Mouse (Mus musculus) urinary bladder, postnatal 25 days (tissue): ENCODE results near the gene Plekhh1.

Source experiments
- DNase-seq: peaks from one replicate; pipeline ENCODE4 v3.0.0; 2022; ENCODE audit warnings: low spot score

Gene Plekhh1

DNA sequence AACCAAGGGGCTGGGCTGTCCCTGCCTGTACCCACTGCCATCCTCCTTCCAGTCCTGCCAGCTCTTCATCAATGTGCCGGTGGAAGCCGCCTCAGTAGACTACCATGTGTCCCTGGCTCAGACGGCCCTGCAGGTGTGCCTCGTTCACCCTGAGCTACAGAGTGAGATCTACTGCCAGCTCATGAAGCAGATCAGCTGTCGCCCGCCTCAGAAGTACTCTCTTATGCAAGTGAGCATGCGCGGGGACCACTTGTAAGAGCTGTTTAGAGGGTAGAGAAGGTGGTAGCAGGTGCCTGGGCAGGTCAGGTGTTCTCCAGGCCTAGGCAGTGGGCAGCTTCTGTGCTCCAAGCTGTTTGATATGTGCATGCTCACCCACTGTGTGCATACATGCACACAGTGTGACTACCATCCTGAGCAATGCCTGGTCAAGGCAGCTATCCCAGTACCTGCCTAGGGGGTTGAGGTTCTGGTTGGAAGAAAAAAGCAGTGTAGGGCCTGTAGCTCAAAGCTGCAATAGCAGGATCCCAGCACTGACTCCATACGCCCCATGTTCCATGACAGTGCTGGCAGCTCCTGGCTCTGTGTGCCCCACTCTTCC, 41.9 kb downstream of the Plekhh1 start:
- no peak for DNase-seq

DNA sequence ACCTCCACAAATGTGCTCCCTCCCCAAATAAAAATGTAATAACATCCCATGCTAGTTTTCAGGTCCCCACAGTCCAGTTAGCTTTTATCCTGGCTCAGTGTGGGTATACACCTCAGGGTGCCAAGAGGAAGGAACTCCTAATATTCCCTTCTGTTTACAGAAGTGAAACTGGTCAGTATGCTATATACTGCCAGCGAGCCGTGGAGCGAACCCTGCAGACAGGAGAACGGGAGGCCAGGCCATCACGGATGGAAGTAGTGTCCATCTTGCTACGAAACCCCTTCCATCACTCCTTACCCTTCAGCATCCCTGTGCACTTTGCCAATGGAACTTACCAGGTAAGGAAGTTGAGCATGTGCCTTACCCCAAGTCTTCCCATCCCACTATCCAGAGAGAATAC, 43.6 kb downstream of the Plekhh1 start:
- DNase-seq: no peak

DNA sequence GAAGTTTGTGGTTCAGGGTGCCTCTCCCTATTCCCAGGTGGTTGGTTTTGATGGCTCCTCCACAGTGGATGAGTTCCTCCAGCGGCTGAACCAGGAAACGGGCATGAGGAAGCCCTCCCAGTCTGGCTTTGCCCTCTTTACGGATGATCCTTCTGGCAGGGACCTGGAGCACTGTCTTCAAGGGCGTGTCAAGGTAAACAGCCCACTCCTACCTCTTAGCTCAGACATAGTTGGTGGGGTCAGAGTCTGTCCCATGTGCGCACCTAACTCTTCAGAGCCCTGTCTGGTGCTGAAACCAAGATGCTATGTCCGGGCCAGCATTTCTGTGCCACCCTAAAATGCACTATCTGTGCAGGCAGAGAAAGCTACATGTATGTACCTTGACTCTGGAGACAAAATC, 44.4 kb downstream of the Plekhh1 start:
- DNase-seq: no peak

DNA sequence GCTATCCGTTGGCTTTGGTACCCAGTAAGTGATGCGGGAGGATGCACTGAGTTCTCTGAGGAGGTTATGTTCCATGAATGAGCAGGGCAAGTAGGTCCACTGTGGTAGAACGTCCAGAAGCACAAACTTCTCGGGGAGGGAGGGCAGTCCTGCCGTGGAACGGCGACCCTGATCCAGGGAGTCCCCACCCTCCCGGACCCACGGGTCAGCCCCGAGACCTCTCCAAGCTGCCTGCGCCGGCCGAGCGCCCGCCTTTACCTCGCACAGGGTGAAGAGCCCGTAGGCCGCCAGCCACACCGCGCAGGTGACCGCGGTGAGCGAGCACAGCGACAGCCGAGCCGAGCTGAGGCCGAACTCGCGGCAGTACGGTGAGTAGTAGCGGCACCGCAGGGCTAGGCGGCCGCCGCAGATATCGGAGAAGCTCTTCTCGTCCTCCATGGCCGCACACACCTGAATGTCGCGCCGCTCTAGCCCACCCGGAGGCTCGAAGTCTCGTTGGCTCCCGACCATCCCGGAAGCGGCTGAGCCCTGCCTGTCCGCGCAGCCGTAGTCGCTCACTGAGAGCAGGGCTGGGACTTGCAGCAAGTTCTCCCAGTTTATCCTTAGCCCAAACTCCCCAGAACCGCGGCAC, 60.3 kb downstream of the Plekhh1 start, which contains the start of gene Pigh:
Gene Pigh (minus strand): TSS at position 470 of the 631 bp plus-strand sequence.
- DNase-seq: peak; percentile 83

DNA sequence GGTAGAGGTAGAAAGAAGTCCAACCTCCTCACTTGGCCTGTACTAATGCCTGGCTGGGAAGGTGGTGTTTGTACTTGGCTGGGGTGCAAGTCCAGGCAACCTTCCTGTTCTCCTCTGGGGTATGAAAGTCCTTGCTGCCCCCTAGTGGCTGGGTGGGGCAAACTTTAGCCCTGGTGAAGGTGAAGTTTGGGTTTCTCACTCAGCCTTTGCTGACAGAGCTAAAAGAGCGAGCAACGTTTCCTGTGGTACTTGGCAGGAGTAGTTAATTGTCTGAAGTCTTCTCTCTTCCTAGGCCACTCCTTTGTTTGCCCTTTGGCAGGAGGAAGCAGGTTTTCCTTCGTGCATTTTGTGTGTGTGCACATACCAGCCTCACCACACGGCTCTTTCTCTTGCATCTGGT, 63.6 kb downstream of the Plekhh1 start:
- peak; percentile 76 for DNase-seq

DNA sequence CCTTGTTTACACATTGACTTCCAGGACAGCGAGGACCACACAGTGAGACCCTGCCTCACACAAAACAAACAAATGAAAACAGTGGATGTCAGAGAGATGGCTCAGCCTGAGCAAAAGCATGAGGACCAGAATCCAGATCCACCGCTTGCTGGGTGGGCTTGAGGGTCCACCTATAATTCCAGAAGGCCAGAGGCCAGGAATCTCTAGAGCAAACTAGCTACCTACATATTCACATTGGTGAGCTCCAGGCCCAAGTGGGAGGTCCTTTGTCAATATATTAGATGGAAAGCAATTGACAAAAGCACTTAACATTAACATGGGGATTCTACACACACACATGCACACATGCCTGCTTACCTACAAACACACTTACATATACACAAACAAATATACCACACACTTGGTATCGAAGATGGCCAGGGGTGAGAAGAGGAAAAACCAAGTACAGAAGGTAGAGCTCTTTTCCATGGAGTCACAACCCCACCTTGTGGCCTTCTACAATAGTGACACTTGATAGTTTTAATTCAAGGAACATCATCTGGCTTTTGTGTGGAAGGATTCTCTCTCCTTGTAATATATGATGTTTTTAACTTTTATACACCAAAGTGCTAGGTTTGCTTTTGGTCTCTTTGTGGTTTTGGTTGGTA, 68.3 kb downstream of the Plekhh1 start:
- no peak for DNase-seq

GRCm38 (mm10) chr12:79103773-79104172, 74.8 kb downstream of the Plekhh1 start:
- no peak for DNase-seq

GRCm38 (mm10) chr12:79104544-79104943, 75.6 kb downstream of the Plekhh1 start:
- DNase-seq: no peak

DNA sequence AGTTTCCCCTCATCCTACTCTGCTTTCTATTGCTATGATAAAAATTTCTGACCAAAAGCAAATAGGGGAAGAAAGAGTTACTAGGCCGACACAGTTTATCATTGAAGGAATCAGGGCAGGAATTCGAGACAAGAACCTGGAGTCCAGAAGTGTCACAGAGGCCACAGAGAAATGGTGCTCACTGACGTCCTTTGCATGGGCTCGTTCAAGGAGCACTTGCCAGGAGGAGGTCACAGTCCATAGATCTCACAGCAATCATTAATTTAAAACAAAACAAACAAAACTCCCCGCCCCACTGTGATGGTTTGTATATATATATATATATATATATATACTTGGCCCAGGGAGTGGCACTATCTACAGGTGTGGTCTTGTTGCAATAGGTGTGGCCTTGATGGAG, 76.3 kb downstream of the Plekhh1 start:
- DNase-seq: no peak

DNA sequence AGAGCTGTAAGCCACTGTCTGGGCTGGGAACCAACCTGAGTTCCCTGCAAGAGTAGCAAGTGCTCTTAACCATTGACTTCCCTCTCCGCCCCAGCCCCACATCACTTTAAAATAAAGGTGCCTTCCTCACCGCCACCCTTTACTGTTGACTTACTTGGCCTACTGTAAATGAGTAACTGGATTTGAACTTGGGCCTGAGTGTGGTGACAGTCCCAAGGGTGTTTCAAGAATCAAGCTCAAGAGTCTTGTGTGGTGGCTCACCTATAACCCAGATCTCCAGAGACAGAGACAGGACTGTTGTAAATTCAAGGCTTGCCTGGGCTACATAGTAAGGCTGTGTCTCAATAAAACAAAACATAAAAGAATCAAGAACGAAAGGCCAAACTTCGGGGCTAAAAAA, 90.0 kb downstream of the Plekhh1 start:
- no peak for DNase-seq

DNA sequence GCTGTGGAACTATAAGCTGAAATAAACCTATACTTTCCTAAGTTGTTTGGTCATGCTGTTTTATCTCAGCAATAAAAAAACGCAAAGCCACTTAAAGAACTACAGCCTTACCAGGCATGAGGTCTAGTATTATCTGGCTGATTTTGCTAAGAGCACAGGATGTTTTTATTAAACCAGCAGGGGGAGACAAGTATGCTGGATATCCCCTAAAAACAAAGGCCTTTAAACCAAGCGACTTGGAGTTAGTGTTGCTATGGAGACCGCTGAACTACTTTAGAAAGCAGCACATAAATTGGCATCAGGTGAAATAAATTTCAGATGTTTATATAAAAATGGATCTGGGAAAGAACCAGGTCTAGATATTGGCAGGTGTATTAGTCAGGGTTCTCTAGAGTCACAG, 93.9 kb downstream of the Plekhh1 start:
- no peak for DNase-seq

DNA sequence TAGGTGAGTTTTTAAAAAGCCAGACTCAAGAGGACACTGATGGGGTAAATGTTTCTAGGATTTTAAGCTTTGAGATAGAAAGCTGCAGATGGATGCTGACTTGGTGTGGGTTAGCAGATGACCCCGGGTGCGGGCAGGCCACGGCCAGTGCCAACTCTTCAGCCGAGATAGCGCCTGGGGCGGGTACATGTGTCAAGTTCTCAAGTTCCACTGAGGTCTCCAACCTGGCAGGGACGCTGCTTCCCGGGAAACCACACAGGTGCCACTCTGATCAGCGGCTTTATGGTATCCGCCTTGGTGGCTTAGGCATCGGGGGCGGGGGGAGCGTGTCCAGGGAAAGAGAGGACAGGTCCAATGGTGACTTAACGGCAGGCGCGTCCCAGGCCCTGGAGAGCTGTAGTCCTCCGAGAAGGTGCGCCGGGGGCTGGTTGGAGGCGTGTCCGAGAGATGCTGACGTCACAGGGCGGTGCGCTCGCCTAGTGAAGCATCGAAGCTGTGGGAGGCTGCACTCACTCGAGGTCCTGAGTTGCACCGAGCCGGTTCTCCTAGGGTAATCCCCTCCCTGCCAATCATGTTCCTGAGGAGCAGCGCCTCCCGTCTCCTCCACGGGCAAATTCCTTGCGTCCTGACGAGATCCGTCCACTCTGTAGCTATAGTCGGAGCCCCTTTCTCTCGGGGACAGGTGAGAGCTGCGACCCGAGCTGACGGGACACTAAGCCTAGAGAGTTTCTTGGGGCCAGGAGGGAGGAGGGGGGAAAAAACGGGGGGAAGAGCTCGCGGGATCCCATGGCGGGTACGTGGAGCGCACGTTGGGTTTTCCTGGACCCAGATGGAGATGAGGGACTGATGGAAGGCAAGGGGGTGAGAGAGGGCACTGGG, 101.6 kb downstream of the Plekhh1 start, which contains the start of gene Arg2:
Gene Arg2 (plus strand): TSS at position 479 of the 879 bp plus-strand sequence.
- peak; percentile 61 for DNase-seq
